Mouse (Mus musculus): ENCODE data around the gene Olfr449. TPM values are rescaled to one million over a fixed set of nuclear protein-coding genes. Genes with fewer than 3 reads are reported as not detected.

The Olfr449 gene
- not detected for polyA plus RNA-seq (2014; fragmentation: Illumina TruSeq; extraction: RNeasy Lipid Tissue Mini Kit (QIAGEN cat#74804); ENCODE audit: insufficient read depth, low read depth, low replicate concordance)

GRCm38 (mm10) chr6:42834084-42834483 is at the start of gene Olfr449:
Olfr449 (plus strand) TSS chr6:42834384.

GRCm38 (mm10) chr6:42784793-42785192 is 49.4 kb upstream of the Olfr449 start, which contains the start of gene Olfr452:
Olfr452 (plus strand) TSS chr6:42785093.

GRCm38 (mm10) chr6:42811639-42812038 is 22.5 kb upstream of the Olfr449 start, which contains the start of gene Olfr450:
Olfr450 (plus strand) TSS chr6:42811939.

Other genes starting within 250 kb of the Olfr449 start
- gene Tcaf3, start 236.7 kb upstream of the Olfr449 start, polyA plus RNA-seq (2014; fragmentation: Illumina TruSeq; extraction: RNeasy Lipid Tissue Mini Kit (QIAGEN cat#74804); ENCODE audit: insufficient read depth, low read depth, low replicate concordance), result not detected
- 2.5 TPM for gene Tcaf2, start 189.1 kb upstream of the Olfr449 start, polyA plus RNA-seq (2014; fragmentation: Illumina TruSeq; extraction: RNeasy Lipid Tissue Mini Kit (QIAGEN cat#74804); ENCODE audit: insufficient read depth, low read depth, low replicate concordance)
- gene Tcaf1, start 124.3 kb upstream of the Olfr449 start, polyA plus RNA-seq (2014; fragmentation: Illumina TruSeq; extraction: RNeasy Lipid Tissue Mini Kit (QIAGEN cat#74804); ENCODE audit: insufficient read depth, low read depth, low replicate concordance), result 12.5 TPM
- gene Olfr453, start 95.0 kb upstream of the Olfr449 start, polyA plus RNA-seq (2014; fragmentation: Illumina TruSeq; extraction: RNeasy Lipid Tissue Mini Kit (QIAGEN cat#74804); ENCODE audit: insufficient read depth, low read depth, low replicate concordance), result not detected
- not detected for gene Olfr38, start 78.0 kb upstream of the Olfr449 start, polyA plus RNA-seq (2014; fragmentation: Illumina TruSeq; extraction: RNeasy Lipid Tissue Mini Kit (QIAGEN cat#74804); ENCODE audit: insufficient read depth, low read depth, low replicate concordance)
- not detected for gene Olfr452, start 49.3 kb upstream of the Olfr449 start, polyA plus RNA-seq (2014; fragmentation: Illumina TruSeq; extraction: RNeasy Lipid Tissue Mini Kit (QIAGEN cat#74804); ENCODE audit: insufficient read depth, low read depth, low replicate concordance)
- not detected for gene Olfr450, start 22.4 kb upstream of the Olfr449 start, polyA plus RNA-seq (2014; fragmentation: Illumina TruSeq; extraction: RNeasy Lipid Tissue Mini Kit (QIAGEN cat#74804); ENCODE audit: insufficient read depth, low read depth, low replicate concordance)
- gene Olfr448, start 56.1 kb downstream of the Olfr449 start, polyA plus RNA-seq (2014; fragmentation: Illumina TruSeq; extraction: RNeasy Lipid Tissue Mini Kit (QIAGEN cat#74804); ENCODE audit: insufficient read depth, low read depth, low replicate concordance), result not detected
- not detected for gene Olfr447, start 74.5 kb downstream of the Olfr449 start, polyA plus RNA-seq (2014; fragmentation: Illumina TruSeq; extraction: RNeasy Lipid Tissue Mini Kit (QIAGEN cat#74804); ENCODE audit: insufficient read depth, low read depth, low replicate concordance)
- gene Olfr446, start 87.0 kb downstream of the Olfr449 start, polyA plus RNA-seq (2014; fragmentation: Illumina TruSeq; extraction: RNeasy Lipid Tissue Mini Kit (QIAGEN cat#74804); ENCODE audit: insufficient read depth, low read depth, low replicate concordance), result not detected
- gene Olfr444, start 114.7 kb downstream of the Olfr449 start, polyA plus RNA-seq (2014; fragmentation: Illumina TruSeq; extraction: RNeasy Lipid Tissue Mini Kit (QIAGEN cat#74804); ENCODE audit: insufficient read depth, low read depth, low replicate concordance), result not detected

All from lung, adult 10 weeks (tissue).